Mouse (Mus musculus): ENCODE data around the gene Kcnc2.
"Not testable (repeated sequence)": the region's sequence is repeated elsewhere in the genome, so short reads cannot be mapped to it uniquely, and the experiment has no call there.

Kcnc2 gene

GRCm38 (mm10) chr10:112270887-112271802 lies at the start of gene Kcnc2:
Kcnc2 (plus strand) TSS chr10:112271121.
- DNase-seq (ENCODE audit: low spot score in 2 of 2), result no peak

GRCm38 (mm10) chr10:112227073-112227472 lies 43.8 kb upstream of the Kcnc2 start:
- DNase-seq (ENCODE audit: low spot score in 2 of 2), result no peak

GRCm38 (mm10) chr10:112229091-112229843 lies 41.7 kb upstream of the Kcnc2 start:
- DNase-seq (ENCODE audit: low spot score in 2 of 2), result not testable (repeated sequence)

- not testable (repeated sequence) for DNase-seq (ENCODE audit: low spot score in 2 of 2)
Measured at GRCm38 (mm10) chr10:112232733-112233132, 38.2 kb upstream of the Kcnc2 start.

- not testable (repeated sequence) for DNase-seq (ENCODE audit: low spot score in 2 of 2)
Measured at GRCm38 (mm10) chr10:112235396-112235940, 35.5 kb upstream of the Kcnc2 start.

GRCm38 (mm10) chr10:112248273-112248672 lies 22.6 kb upstream of the Kcnc2 start:
- DNase-seq (ENCODE audit: low spot score in 2 of 2), result no peak

GRCm38 (mm10) chr10:112263467-112263866 lies 7.5 kb upstream of the Kcnc2 start:
- no peak for DNase-seq (ENCODE audit: low spot score in 2 of 2)

- DNase-seq (ENCODE audit: low spot score in 2 of 2), result no peak
Measured at GRCm38 (mm10) chr10:112269481-112269880, 1.4 kb upstream of the Kcnc2 start.

GRCm38 (mm10) chr10:112269939-112270781 lies 761 bp upstream of the Kcnc2 start:
- DNase-seq (ENCODE audit: low spot score in 2 of 2), result peak in 1 of 2 experiments; percentile 16

GRCm38 (mm10) chr10:112271803-112272165 lies 863 bp downstream of the Kcnc2 start:
- DNase-seq (ENCODE audit: low spot score in 2 of 2), result no peak

GRCm38 (mm10) chr10:112272171-112272570 lies 1.2 kb downstream of the Kcnc2 start:
- DNase-seq (ENCODE audit: low spot score in 2 of 2), result no peak

- DNase-seq (ENCODE audit: low spot score in 2 of 2), result no peak
Measured at GRCm38 (mm10) chr10:112277996-112278395, 7.1 kb downstream of the Kcnc2 start.

GRCm38 (mm10) chr10:112315136-112315535 lies 44.2 kb downstream of the Kcnc2 start:
- peak; percentile 11 to 12 for DNase-seq (ENCODE audit: low spot score in 2 of 2)

GRCm38 (mm10) chr10:112317783-112318182 lies 46.9 kb downstream of the Kcnc2 start:
- no peak for DNase-seq (ENCODE audit: low spot score in 2 of 2)

GRCm38 (mm10) chr10:112357669-112358362 lies 86.9 kb downstream of the Kcnc2 start:
- DNase-seq (ENCODE audit: low spot score in 2 of 2), result no peak

GRCm38 (mm10) chr10:112358363-112358704 lies 87.4 kb downstream of the Kcnc2 start:
- no peak for DNase-seq (ENCODE audit: low spot score in 2 of 2)

GRCm38 (mm10) chr10:112360704-112361103 lies 89.8 kb downstream of the Kcnc2 start:
- DNase-seq (ENCODE audit: low spot score in 2 of 2), result no peak

- DNase-seq (ENCODE audit: low spot score in 2 of 2), result no peak
Measured at GRCm38 (mm10) chr10:112368369-112368768, 97.4 kb downstream of the Kcnc2 start.

GRCm38 (mm10) chr10:112377163-112377562 lies 106.2 kb downstream of the Kcnc2 start:
- DNase-seq (ENCODE audit: low spot score in 2 of 2), result no peak

GRCm38 (mm10) chr10:112378465-112378864 lies 107.5 kb downstream of the Kcnc2 start:
- no peak for DNase-seq (ENCODE audit: low spot score in 2 of 2)

- DNase-seq (ENCODE audit: low spot score in 2 of 2), result no peak
Measured at GRCm38 (mm10) chr10:112380590-112380989, 109.7 kb downstream of the Kcnc2 start.
